Mouse (Mus musculus): Measurements from ENCODE around the gene Scd3. TPM values are rescaled to one million over a fixed set of nuclear protein-coding genes. Genes with fewer than 3 reads are reported as not detected.

Gene Scd3
- polyA plus RNA-seq, 1 experiment from 2014 or later: 0.05 TPM

DNA sequence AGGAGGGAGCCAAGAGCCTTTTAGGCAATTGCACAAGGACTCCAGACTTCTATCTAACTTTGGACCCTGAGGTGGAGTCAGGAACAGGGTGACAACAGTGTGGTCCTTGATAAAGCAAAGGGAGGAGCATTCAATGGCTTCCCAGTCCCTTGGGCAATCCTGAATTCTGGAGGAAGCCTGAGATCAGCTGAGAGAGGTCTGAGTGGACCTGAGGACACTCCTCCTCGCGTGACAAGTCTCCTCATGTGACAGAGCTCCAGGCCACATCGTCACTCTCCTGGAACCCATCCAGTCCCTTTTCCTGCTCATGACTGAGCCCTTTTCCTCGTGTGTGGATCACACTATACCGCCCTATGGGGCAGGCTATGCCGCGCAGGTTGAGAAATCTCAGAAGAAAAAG, 9.2 kb upstream of the Scd3 start:
- in situ Hi-C loops (cut with MboI; ENCODE audit: low pct_unique_long_range_greater_than_20kb): loop anchor here (5.0 kb wide), 1 partner anchor 103 kb away; no protein-coding TSS in a partner anchor
- CTCF ChIA-PET: interaction anchor here (0.8 to 1.9 kb wide), 9 partner anchors 10 to 271 kb away, joined by 3 to 10 read pairs (median 4); no protein-coding TSS in a partner anchor
- DNase-seq (ENCODE audit: low read depth, low spot score) (no peak), ATAC-seq (no peak)
- peaks cover 28% of the 10 kb centered on the region for H3K27me3 ChIP-seq
- POLR2A ChIA-PET: interaction anchor here (0.5 to 0.7 kb wide), 2 partner anchors 103 to 232 kb away, joined by 3 to 4 read pairs; no protein-coding TSS in a partner anchor
- no peak for TF ChIP-seq CTCF (IDR thresholded peaks at IDR 0.05)

- CTCF ChIA-PET: interaction anchor here (0.8 to 1.9 kb wide), 10 partner anchors 13 to 100 kb away, joined by 3 to 10 read pairs (median 4); no protein-coding TSS in a partner anchor
- TF ChIP-seq CTCF (IDR thresholded peaks at IDR 0.05): peak; percentile 90
- in situ Hi-C loops (cut with MboI; ENCODE audit: low pct_unique_long_range_greater_than_20kb): no loop called here
- DNase-seq (ENCODE audit: low read depth, low spot score) (no peak), ATAC-seq (no peak)
- peaks cover 23% of the 10 kb centered on the region for H3K27me3 ChIP-seq
- POLR2A ChIA-PET: no interaction called here
These were observed 7.9 kb upstream of the Scd3 start for GRCm38 (mm10) chr19:44195138-44195537.

- in situ Hi-C loops (cut with MboI; ENCODE audit: low pct_unique_long_range_greater_than_20kb): no loop called here
- ChIA-PET CTCF (no interaction called here), POLR2A (interaction anchor here (0.6 kb wide), 1 partner anchor 46 kb away, joined by 11 read pairs; no protein-coding TSS in a partner anchor)
These were observed 5.8 kb upstream of the Scd3 start for GRCm38 (mm10) chr19:44197053-44197852.

DNA sequence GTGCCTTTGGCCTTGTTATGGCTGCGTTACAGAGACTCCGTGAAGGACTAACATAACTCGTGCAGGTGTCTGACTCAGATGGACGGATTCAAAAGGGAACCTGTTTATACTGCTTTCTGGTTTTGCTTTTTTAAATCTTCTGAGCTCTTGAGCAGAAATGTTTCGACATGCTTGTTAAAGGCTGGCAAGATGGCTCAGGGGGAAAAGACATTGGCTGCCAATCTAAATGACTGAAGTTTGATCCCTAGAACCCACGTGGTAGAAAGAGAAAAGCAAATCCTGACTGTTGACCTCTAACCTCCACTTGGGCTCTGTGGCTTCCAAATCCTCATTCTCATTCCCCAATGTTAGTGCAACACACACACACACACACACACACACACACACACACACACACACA, 4.6 kb upstream of the Scd3 start:
- peaks cover 14% of the 10 kb centered on the region for H3K27me3 ChIP-seq
- no peak for ATAC-seq
- ChIA-PET CTCF (interaction anchor here (0.7 kb wide), 1 partner anchor 11 kb away, joined by 3 read pairs; no protein-coding TSS in a partner anchor), POLR2A (no interaction called here)
- no peak for TF ChIP-seq CTCF (IDR thresholded peaks at IDR 0.05)
- in situ Hi-C loops (cut with MboI; ENCODE audit: low pct_unique_long_range_greater_than_20kb): no loop called here
- no peak for DNase-seq (ENCODE audit: low read depth, low spot score)

More at GRCm38 (mm10) chr19:44197053-44197852, 5.8 kb upstream of the Scd3 start:
- DNase-seq (ENCODE audit: low read depth, low spot score): no peak
- TF ChIP-seq CTCF (IDR thresholded peaks at IDR 0.05): no peak
- peaks cover 24% of the 10 kb centered on the region for H3K27me3 ChIP-seq
- no peak for ATAC-seq

DNA sequence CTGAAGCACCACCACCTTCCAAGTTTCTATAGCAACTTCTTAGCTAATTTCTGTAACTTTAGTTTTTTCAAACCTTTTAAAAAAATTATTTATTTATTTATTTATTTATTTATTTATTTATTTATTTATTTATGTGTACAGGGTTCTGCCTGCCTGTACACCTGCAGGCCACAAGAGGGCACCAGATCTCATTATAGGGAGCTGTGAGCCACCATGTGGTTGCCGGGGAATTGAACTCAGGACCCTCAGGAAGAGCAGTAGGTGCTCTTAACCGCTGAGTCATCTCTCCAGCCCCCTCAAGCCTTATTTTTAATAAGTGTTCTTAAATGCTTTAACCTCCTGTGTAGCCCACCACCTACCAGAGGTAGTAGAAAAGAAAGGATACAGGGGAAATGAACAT, 4.1 kb upstream of the Scd3 start:
- ChIA-PET CTCF (interaction anchor here (0.7 kb wide), 1 partner anchor 11 kb away, joined by 3 read pairs; no protein-coding TSS in a partner anchor), POLR2A (no interaction called here)
- H3K27me3 ChIP-seq: peaks cover 17% of the 10 kb centered on the region
- in situ Hi-C loops (cut with MboI; ENCODE audit: low pct_unique_long_range_greater_than_20kb): no loop called here
- ATAC-seq: no peak
- DNase-seq (ENCODE audit: low read depth, low spot score): no peak
- peak; percentile 75 for TF ChIP-seq CTCF (IDR thresholded peaks at IDR 0.05)

GRCm38 (mm10) chr19:44207079-44207478, 4.0 kb downstream of the Scd3 start:
- ATAC-seq: no peak
- DNase-seq (ENCODE audit: low read depth, low spot score): no peak
- TF ChIP-seq CTCF (IDR thresholded peaks at IDR 0.05): peak; percentile 48
- CTCF ChIA-PET: no interaction called here
- peaks cover 67% of the 10 kb centered on the region for H3K27me3 ChIP-seq
- in situ Hi-C loops (cut with MboI; ENCODE audit: low pct_unique_long_range_greater_than_20kb): no loop called here
- POLR2A ChIA-PET: no interaction called here

DNA sequence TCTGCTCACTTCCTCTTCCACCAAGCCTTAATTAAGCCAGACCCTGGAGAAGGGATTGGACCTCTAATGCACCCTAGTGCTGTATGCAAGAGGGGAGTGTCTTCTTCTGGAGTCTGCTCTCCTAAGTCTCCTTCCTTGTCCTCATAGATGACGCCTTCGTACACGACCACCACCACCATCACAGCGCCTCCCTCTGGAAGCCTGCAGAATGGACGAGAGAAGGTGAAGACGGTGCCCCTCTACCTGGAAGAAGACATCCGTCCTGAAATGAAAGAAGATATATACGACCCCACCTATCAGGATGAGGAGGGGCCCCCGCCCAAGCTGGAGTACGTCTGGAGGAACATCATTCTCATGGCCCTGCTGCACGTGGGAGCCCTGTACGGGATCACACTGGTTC, 12.2 kb downstream of the Scd3 start:
- ATAC-seq (no peak), DNase-seq (ENCODE audit: low read depth, low spot score) (no peak)
- in situ Hi-C loops (cut with MboI; ENCODE audit: low pct_unique_long_range_greater_than_20kb): no loop called here
- H3K27me3 ChIP-seq: peaks cover 55% of the 10 kb centered on the region
- ChIA-PET CTCF (no interaction called here), POLR2A (no interaction called here)
- TF ChIP-seq CTCF (IDR thresholded peaks at IDR 0.05): no peak

DNA sequence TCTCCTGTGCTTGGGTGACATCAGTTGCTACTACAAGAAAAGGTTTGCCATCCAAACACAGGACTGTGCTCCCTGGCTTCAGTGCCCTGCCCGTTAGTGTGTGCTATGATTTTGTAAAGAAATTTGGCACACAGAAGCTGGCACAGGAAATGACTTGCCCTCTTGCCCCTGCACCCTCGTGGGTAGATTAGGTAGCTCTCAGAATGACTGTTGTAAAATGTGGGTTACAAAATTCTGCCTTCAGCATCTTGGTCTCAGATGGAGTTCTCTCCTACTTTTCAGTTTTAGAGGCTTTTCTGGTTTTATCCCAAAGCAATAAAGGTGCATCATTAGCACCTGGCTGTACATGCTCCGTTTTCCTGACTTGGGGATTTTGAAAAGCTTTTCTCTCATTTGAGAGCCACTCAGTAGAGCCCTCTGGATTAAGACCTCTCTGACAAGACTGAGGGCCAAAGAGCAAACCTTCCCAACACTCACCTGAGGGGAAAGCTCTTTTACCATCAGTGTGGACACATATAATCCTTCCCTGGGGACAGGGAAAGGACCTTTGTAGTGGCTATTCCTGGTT, 15.0 kb downstream of the Scd3 start:
- peaks cover 35% of the 10 kb centered on the region for H3K27me3 ChIP-seq
- POLR2A ChIA-PET: no interaction called here
- DNase-seq (ENCODE audit: low read depth, low spot score): no peak
- no peak for ATAC-seq
- in situ Hi-C loops (cut with MboI; ENCODE audit: low pct_unique_long_range_greater_than_20kb): no loop called here
- no peak for TF ChIP-seq CTCF (IDR thresholded peaks at IDR 0.05)
- CTCF ChIA-PET: no interaction called here

- in situ Hi-C loops (cut with MboI; ENCODE audit: low pct_unique_long_range_greater_than_20kb): no loop called here
- H3K27me3 ChIP-seq: peaks cover 31% of the 10 kb centered on the region
- CTCF ChIA-PET: no interaction called here
- TF ChIP-seq CTCF (IDR thresholded peaks at IDR 0.05): no peak
- ATAC-seq (no peak), DNase-seq (ENCODE audit: low read depth, low spot score) (peak; percentile 0)
- POLR2A ChIA-PET: interaction anchor here (1.3 kb wide), 1 partner anchor 13 kb away, joined by 3 read pairs; no protein-coding TSS in a partner anchor
These were observed 22.7 kb downstream of the Scd3 start for GRCm38 (mm10) chr19:44225728-44226127.

DNA sequence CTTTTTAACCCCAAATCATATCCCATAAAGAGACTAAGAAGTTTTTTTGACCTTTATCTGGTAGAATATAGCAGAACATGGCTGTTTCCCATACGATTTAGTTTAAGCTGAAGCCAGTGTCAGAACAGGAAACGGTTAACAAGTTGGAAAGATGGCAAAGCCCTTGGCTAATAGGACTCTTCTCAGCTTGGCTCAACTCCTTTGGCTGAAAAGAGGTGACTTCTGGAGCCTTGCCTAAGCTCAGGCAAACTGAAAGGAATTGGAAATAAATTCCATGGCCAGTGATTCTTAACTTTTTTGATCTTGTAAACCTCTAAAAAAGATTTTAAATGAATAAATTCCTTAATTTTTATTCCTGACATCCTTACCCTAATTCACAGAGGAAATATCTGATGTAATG, 26.7 kb downstream of the Scd3 start:
- TF ChIP-seq CTCF (IDR thresholded peaks at IDR 0.05): no peak
- ATAC-seq (no peak), DNase-seq (ENCODE audit: low read depth, low spot score) (no peak)
- peaks cover 63% of the 10 kb centered on the region for H3K27me3 ChIP-seq
- CTCF ChIA-PET: interaction anchor here (1.4 to 1.6 kb wide), 2 partner anchors 15 to 47 kb away, joined by 3 to 4 read pairs; no protein-coding TSS in a partner anchor
- POLR2A ChIA-PET: interaction anchor here (1.1 kb wide), 1 partner anchor 9 kb away, joined by 3 read pairs; no protein-coding TSS in a partner anchor
- in situ Hi-C loops (cut with MboI; ENCODE audit: low pct_unique_long_range_greater_than_20kb): no loop called here

GRCm38 (mm10) chr19:44230212-44230611, 27.1 kb downstream of the Scd3 start:
- in situ Hi-C loops (cut with MboI; ENCODE audit: low pct_unique_long_range_greater_than_20kb): no loop called here
- CTCF ChIA-PET: interaction anchor here (1.4 to 1.6 kb wide), 2 partner anchors 15 to 48 kb away, joined by 3 to 4 read pairs; no protein-coding TSS in a partner anchor

More at GRCm38 (mm10) chr19:44230212-44230611, 27.1 kb downstream of the Scd3 start:
- POLR2A ChIA-PET: interaction anchor here (1.1 kb wide), 1 partner anchor 9 kb away, joined by 3 read pairs; no protein-coding TSS in a partner anchor
- no peak for TF ChIP-seq CTCF (IDR thresholded peaks at IDR 0.05)
- DNase-seq (ENCODE audit: low read depth, low spot score) (no peak), ATAC-seq (no peak)
- H3K27me3 ChIP-seq: peaks cover 67% of the 10 kb centered on the region
